Mouse (Mus musculus) large intestine, adult 2 months (tissue): ENCODE measurements around the gene Suclg2. TPM values are rescaled to one million over a fixed set of nuclear protein-coding genes. Genes with fewer than 3 reads are reported as not detected.

Source experiments
- DNase-seq: peaks from one replicate; pipeline ENCODE4 v3.0.0-alpha.2; 2012; ENCODE audit warnings: low read depth, low spot score
- WGBS: fragments of 180-500 bp; shearing (Covaris S2); methylation state at CpG from one replicate; pipeline ENCODE4 v1.1.7; 2018; 5-methylcytosine and 5-hydroxymethylcytosine counted together
- polyA plus RNA-seq: library from polyadenylated mRNA; depleted of rRNA; stranded (reverse); fragments of >200 nt; gene quantifications from 2 replicates; pipeline ENCODE4 v1.2.3, GENCODE M21; 2012; rRNA removed

The Suclg2 gene
- polyA plus RNA-seq, result 29.9 and 30.6 TPM in 2 replicates

GRCm38 (mm10) chr6:95718031-95718968 lies at the start of gene Suclg2:
TSS of gene Suclg2 (minus strand) at chr6:95718800.
- under 1% methylated on average over 66 of the region's 74 CpGs for WGBS
- peak; percentile 73 for DNase-seq

- DNase-seq, result no peak
- 68% methylated on average over 4 of the region's 4 CpGs for WGBS
These were observed 48.0 kb upstream of the Suclg2 start for GRCm38 (mm10) chr6:95766566-95766965.

DNA sequence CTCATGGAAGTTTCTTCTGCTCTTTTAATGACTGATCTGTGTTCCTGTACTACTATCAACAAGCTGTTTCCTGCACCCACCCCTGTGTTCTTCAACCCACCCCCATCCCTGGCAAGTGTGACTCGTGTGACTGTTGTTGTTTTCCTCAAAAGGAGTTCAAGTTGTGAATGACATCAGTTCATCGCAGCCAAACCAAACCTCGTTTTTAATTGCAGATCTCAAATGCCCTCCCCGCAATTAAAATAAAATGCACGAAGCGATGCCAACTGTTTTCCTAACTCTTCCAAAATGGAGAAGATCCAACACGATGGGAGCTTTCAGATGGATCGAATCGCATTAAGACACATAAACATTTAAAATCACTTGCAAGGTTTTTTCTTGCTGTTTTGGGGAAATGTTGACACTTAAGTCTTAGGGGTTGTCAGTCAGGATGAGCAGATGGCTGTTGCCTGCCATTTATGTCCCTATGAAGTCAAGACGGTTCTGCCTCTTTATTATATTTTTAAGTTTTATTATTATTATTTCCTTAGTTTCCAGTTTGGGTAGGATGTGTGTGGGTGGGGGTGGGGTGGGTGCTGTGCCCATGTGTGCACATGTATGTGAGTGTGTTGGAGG lies 41.1 kb upstream of the Suclg2 start:
- DNase-seq, result no peak
- WGBS, result 75% methylated on average over 10 of the region's 10 CpGs

GRCm38 (mm10) chr6:95742378-95742777 lies 23.8 kb upstream of the Suclg2 start:
- WGBS, result 74% methylated on average over 4 of the region's 4 CpGs
- no peak for DNase-seq

DNA sequence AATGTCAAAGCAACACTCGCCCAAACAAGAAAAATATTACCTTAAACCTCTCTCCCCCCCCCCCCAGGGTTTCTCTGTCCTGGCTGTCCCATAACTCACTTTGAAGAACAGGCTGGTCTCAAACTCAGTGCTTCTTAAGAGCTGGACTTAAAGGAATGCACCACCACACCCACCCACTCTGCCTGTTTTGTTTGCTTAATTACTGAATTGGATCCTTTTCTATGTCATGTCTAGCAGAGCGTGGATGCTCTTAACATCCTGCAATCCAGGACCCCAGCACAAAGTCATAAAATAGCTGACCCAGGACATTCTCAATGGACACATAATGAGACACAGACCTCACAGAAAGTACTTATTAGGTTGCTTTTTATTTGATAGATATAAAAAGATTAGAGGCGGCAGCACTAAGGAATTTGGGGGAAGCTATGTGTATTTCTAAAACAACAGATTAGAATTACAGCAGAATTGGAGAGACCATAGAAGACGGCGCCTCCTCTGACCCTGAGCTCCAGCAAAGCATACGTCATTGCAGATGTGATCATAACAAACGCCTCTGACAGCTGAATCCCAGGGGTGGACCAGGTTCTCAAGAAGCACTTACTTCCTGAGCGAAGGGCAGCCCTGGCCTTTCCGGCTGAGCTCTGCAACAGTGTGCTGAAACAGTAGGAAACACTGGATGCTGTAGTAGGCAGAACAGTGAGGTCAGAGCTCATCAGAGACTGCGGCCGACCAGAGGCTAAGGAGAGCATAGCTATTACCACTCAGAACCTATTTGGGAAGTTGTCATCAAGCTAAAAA lies 13.2 kb upstream of the Suclg2 start:
- 55% methylated on average over 11 of the region's 11 CpGs for WGBS
- no peak for DNase-seq

- DNase-seq, result no peak
- WGBS, result 77% methylated on average over 5 of the region's 5 CpGs
These were observed 10.8 kb upstream of the Suclg2 start for GRCm38 (mm10) chr6:95729399-95729798.

DNA sequence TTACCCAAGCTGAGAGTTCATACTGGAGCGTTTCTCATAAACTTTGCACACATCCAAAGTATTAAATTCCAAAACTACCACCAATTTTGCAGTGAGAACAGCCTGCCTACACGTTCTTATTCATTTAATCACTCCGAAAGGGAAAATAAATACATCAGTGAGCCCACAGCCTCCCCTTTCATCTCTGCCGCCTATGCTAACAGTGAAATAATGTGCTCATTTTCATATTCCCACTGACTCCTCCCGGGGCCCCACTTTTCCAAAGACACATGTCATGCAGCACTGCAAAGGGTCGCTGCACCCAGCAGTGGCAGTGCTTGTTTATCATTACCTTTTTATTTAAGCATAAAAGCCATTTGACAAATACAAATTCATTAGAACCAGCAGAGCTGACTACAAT lies 6.7 kb upstream of the Suclg2 start:
- no peak for DNase-seq
- WGBS, result 72% methylated on average over 6 of the region's 6 CpGs

DNA sequence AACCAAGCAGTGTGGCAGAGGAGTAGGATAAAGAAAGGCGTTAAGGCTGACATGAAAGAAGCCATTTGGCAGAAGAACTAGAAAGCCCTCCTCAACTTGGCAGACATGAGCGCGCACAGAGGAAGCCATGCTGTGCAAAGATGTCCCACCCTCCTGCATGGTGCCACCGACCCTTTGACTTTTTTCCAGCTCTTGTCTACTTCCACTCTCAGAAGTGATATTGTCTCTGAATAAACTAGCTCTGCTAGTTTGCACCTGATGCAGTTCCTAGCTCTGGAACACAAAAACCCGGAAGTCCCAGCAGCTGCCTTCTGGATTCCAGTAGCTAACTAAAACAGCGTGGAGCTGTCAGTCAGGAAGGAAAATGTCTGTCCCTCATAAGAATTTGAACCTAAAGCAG lies 4.8 kb upstream of the Suclg2 start:
- WGBS, result 81% methylated on average over 6 of the region's 6 CpGs
- no peak for DNase-seq

- 95% methylated on average over 3 of the region's 3 CpGs for WGBS
- DNase-seq, result no peak
These were observed 1.2 kb upstream of the Suclg2 start for GRCm38 (mm10) chr6:95719791-95720190.

DNA sequence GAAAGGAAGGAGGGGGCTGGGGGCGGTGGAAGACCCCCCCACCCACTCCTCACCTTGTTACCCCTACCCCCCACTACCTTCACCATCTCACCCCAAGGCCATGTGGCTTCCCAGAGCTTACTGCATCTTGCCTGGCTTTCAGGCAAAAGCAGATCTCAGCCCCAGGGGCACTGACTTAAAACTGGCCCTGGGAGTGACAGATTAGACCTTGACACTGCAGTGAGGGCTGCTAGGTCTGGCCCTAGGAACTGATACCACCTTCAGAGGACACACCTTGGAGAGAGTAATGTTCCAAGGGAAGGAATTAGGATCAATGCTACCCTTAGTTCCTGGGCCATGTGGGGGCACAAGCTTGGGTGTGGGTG lies 351 bp upstream of the Suclg2 start:
- DNase-seq, result no peak
- WGBS, result no CpG with 5 or more reads among the region's 1 CpGs

DNA sequence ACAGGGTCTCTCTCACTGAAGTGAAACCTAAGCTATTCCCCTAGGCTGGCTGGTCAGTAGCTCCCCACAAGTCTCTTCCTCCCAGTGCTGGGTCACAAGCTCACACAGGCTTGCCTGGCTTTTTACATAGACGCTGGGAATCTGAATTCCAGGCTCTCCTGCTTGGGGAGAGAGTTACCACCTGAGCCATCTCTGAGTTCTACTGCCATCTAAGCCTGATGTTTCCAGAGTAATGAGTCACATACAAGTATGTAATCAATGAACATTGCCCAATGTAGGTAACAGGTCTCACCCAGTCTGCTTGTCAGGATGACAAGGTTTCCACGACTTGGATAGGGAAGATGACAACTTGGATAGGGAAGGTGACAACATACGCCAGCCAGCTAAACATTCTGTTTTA lies 1.5 kb downstream of the Suclg2 start:
- DNase-seq, result no peak
- WGBS, result 44% methylated on average over 3 of the region's 3 CpGs

DNA sequence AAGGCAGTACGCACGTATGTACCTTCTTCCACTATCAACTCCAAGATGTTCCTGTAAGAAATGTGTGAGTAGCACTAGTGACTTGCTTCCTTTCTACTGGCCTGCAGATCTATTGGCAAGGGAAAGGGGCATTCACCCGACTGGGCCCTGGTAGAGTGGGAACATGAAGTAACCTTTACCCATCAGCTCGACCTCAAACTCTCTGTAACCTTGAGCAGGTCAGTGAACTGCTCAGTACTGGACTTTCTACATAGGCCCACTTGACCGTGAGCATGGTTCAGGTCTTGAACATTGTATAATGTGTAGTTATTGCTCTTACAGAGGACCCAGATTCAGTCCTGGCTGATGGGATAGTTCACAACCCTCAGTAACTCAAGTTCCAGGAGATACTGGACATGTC lies 2.1 kb downstream of the Suclg2 start:
- no peak for DNase-seq
- 91% methylated on average over 5 of the region's 5 CpGs for WGBS

DNA sequence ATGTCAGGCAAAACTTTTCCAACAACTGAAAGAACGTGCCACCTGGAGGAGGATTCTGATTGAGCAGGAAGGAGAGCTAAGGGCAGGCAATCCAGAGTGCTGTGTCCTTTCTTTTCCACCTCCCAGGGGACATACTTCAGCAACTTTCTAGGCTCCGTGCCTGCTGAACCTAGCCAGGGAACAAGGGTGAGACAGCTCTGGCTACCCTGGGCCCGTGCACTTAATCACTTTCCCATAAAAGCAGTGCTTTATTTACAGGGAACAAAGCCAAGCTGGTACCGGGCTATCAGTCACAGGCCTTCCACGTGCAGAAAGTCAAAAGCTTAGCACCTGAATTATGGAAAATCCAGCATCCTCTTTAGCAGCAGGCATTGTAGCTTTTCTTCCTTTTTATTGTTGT lies 5.4 kb downstream of the Suclg2 start:
- DNase-seq, result no peak
- WGBS, result 16% methylated on average over 5 of the region's 5 CpGs

DNA sequence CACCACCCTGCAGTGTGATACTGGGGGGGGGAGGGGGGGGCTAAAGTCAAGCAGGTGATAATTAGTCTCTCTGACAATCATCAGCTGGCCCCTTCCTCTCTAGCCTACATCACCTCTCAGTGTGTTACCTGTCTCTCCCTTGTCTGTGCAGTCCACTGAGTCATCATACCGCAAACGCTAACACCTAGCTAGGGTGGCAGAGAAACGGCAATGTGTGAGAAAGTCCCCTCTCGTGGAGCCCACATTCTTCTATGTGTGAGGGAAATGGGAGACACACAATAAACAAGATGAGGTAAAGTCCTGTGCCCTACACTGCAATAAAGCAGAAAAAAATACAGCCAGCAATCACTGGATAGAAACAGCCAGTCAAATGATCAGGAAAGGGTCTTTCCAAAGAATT lies 6.5 kb downstream of the Suclg2 start:
- WGBS, result 47% methylated on average over 4 of the region's 4 CpGs
- DNase-seq, result no peak

DNA sequence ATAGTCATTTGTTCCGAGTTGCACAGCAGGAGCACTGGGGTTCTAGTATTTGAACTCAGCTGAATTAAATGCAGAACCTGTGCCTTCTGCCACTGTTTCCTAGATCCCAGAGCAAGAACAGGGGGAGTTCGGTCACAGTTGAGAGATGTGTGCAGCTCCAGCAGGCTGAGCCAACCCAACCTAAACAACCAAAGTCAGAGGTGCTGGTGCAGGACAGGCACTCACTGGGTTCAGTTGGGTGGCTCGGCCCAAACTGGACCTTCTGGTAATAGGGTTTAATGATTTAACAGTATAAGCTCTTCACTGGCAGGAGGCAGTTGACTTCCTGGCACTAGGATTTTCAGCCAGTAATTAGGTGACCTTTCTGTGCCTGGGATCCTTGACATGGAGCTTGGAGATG lies 6.9 kb downstream of the Suclg2 start:
- WGBS, result 58% methylated on average over 3 of the region's 3 CpGs
- DNase-seq, result no peak

- DNase-seq, result no peak
- WGBS, result 65% methylated on average over 6 of the region's 6 CpGs
These were observed 7.7 kb downstream of the Suclg2 start for GRCm38 (mm10) chr6:95710886-95711285.

GRCm38 (mm10) chr6:95709531-95709930 lies 9.1 kb downstream of the Suclg2 start:
- DNase-seq, result no peak
- 23% methylated on average over 4 of the region's 4 CpGs for WGBS

DNA sequence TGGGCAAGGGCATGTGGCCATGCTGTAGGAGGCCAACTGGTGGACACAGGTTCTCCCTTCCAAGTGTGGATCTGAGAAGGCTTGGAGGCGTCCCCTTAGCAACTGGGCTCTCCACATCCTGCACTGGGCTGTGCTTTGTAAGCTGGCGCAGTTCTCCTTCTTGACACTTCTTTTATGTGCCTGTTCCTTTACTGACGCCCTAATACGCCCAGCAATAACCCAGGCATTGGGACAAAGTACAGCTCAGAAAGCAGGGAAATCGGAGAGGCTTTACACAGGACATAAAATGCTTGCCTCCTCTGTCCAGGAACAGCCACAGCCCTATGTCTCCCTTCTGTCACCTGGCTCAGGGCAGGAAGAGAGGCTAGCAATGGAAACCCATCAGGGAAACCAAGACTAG lies 9.5 kb downstream of the Suclg2 start:
- DNase-seq, result peak; percentile 95
- 40% methylated on average over 5 of the region's 5 CpGs for WGBS

DNA sequence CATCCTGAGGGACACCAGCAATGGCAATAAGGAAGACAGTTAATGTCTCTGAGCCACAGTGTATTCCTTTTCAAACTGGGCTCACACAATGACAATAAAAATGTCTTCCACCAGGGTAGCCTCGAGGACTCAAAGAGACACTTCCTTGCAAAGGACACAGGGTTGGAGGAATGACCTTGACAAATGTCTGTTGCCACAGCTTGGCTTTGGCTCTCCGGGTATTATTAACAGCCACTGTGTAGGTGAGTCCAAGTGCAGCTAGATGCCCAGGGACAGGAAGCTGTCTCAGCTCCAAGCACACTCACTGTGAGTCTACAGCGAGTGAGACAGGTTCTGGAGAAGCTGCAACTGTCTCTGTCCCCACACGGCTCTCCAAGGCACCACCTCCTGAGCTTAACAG lies 14.0 kb downstream of the Suclg2 start:
- 36% methylated on average over 4 of the region's 4 CpGs for WGBS
- no peak for DNase-seq

- no peak for DNase-seq
- WGBS, result 29% methylated on average over 9 of the region's 9 CpGs
These were observed 16.4 kb downstream of the Suclg2 start for GRCm38 (mm10) chr6:95702200-95702599.
